Mouse (Mus musculus) layer of hippocampus, adult 11-12 months (tissue): ENCODE measurements around the gene Fxr1.
"Not testable (repeated sequence)": the region's sequence is repeated elsewhere in the genome, so short reads cannot be mapped to it uniquely, and the experiment has no call there.

Source experiments
- DNase-seq: peaks from one replicate; pipeline ENCODE4 v3.0.0; 2022; ENCODE audit warnings: low spot score

Fxr1 gene

DNA sequence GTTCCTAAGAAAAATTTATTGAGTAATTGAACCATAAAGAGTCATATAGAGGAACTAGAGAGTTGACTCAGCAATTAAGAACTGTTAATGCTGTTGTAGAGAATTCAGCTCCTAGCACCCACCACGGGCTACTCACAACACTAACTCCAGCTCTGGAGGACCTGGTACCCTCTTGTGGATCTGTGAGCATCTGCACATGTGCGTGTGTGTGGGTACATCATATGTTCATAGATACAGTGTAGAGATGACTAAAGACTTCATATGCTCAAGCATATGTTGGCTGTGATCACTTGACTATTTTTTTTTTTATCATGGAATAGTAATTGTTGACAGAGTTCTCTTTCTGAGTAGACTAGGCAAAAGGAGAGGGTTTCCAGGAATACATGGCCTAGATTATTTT lies 42.6 kb downstream of the Fxr1 start:
- no peak for DNase-seq

DNA sequence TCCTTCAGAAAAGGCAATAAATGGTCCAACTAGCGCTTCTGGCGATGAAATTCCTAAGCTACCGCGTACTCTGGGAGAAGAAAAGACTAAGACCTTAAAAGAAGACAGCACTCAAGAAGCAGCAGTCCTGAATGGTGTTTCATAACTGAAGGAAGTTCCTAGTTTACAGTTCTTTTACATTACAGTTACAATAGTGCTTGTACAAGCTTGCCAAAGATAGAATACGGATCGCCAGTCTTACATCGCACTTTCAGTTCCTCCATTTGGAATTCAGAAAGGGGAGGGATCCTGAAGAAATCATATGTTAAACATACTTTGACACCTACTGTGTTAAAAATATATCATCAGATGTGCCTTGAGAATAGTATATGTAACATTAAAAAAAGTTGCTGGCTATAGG lies 49.2 kb downstream of the Fxr1 start:
- not testable (repeated sequence) for DNase-seq

DNA sequence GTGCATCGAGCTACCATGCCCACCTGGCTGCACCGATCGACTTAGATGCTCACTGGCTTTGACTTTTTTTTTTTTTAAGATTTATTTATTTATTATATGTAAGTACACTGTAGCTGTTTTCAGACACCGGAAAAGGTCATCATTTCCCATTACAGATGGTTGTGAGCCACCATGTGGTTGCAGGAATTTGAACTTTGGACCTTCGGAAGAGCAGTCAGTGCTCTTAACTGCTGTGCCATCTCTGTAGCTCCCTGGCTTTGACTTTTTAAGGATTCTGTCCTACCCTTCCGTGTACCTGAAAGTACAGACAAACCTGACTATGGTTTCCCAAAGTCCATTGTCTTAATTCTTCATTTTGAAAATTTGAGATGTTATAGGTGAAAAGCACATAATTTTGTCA lies 53.0 kb downstream of the Fxr1 start:
- no peak for DNase-seq

DNA sequence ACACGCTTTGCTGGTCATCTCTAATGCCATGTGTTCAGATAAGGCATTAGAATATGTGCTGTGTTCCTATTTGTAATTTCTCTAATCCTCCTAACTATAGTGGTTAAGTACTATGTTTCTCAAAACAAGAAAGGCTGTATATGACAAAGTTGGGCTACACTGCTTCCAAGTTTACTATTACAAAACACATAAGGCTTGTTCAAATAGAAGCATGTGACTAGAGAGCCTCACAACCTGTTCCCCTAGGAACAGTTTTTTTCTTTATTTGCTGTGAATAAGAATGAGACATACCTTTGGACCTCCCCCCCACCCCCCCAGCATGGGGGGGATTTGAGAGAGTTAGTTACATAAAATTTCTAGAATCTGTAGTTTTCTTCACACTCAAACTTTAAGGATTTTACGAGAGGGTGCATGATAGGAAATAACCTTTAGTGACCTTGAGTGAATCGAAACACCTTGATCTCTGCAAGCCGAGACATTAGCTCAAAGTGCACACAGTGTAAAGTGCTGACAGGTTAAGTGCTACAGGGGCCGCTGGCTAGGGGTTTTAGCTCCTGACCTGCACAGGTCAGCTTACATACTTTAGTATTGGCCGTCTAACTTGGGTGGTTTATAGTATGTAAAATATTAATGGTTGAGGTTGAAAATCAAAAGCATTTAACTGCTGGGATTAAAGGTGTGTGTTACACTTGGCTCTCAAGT lies 56.5 kb downstream of the Fxr1 start:
- DNase-seq: no peak

DNA sequence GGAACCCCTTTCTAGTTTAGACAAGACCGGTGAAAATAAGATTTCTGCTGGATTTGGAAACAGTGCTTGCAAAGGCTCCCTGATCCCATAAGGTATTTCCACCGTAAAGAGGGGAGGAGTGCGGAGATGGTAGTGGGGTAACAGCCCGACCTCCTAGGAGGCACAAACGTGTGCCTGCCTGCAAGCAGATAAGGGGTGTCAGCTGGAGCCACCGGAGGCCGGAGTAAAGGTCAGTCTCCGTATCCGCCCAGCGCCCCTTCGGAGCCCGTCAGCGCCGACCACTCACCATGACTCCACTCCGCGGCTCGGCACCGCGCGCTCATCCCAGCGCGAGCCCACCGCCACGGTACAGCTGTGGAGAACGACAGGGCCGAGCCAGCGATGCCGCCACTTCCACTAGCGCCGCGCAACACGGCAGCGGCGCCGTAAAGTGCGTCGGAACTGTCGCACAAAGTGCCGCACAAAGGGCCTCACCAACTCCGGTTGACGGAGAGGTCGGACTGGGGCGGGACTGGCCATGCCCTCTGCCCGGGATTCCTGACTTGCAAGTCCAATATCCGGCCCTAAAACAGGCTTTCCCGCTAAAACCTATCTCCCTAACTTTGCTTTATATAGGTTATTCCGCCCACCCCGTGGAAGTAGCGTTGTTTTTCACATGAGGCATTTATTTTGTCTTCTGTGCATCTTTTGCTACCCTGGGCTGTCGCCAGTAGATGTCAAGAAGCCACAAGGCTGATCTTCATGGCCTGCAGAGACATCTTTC lies 61.3 kb downstream of the Fxr1 start, which contains the start of gene Dnajc19:
TSS of gene Dnajc19 (minus strand) at position 422 of the 763 bp plus-strand sequence.
- DNase-seq: peak; percentile 96

DNA sequence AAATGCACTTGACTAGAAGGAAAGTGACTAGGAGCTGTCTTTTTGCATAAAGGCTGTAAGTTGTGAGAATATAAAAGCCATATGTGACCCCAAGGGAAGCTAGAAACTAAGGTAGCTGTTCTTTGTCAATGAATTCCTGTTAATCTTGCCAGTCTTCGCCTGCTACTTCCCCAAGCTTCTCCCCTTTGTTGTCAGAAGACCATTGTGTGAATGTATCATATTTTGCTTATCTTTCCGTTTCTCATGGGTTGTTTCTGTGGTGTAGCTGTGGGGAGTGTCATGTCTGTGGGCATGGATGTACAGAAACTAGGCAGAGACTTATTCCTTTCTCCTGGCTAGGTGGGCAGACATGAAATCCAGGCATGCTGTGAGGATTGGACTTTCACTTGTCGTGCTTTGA lies 62.2 kb downstream of the Fxr1 start:
- no peak for DNase-seq

DNA sequence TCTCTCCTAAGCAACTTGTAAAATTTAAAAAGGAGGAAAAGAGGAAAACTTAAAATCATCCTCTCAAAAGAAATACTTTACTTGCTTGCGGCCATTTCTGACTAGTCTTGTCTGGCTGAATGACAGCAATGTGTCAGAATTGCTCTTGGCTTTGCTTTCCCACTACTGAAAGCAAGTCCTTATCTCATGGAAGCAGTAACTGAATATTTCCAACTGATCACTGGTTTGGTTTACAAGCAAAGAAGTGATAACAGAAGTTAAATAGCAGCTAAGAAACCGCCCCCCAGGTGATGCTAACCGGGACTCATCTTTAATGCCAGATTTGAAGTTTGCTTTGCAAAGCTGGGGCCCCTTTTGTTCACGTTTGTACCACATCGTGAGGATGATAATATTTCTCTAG lies 63.9 kb downstream of the Fxr1 start:
- no peak for DNase-seq

DNA sequence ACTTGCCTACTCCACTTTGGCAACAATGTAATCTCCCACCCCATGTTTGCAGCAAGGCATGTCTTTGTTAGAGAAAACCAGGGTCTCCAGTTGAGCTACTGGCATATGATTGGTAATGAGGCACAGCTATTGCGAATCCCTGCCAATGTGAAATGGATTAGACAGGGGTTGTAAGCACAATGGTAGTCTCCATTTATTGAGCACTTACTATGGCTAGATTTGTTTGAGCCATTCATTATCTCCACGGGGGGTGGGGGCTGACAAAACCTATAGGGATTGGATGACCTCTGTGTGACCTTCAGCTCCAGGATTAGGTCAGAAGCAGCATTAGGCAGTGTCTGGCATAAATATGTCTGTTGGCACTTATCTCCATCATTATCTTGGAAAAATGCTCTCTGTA lies 83.1 kb downstream of the Fxr1 start:
- no peak for DNase-seq

DNA sequence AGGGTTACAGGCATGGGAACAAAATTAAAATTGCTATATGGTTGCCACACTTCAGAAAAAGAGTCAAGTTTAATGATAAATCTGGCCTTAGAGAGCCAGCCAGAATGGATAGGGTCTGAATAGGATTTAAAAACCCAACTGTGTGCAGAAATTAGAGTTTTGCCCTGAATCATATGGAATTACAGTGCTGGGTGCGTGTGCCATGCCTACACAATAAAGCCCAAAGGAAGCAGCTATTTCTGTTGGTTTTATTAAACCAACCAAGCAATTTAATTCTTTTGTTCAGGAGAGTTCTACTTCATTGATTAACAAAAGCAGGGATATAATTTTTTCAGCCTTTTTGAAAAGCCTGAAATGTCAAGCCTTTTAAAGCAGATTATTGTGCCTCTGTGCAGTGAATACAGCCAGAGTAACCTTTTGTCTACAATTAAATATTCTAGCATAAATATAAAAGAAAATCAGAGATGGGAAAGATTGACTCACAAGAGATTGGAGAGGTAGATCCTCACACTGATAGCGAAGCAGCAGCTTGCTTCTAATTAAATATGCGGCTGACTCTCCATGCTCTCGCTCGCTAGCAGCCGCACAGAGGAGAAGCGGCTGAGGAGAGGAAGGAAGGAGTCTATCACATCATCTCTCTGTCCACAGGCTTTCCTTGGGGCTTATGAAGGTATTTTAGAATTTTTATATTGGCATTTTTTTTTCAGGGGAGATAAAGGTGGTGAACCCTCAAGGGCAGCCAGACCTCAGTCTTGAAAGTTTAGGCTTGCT lies 84.3 kb downstream of the Fxr1 start:
- DNase-seq: no peak

DNA sequence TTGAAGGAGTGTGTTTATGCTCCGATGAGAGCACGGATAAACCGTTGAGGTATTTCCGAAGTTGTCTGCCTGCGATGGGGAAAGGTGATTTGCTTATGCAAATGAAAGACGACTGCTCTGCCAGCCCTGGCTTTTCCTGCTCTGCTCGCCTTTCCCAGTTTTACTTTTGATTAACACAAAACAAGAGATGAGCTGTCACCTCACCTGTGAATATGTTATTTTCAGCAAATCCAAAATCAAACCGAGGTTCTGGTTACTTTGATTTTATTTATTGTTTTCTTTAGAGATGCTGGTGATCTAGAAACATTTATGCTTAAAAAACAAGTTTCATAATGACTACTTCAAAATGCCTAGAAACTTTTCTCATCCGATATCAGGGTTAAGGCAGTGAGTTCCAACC lies 86.7 kb downstream of the Fxr1 start:
- no peak for DNase-seq

DNA sequence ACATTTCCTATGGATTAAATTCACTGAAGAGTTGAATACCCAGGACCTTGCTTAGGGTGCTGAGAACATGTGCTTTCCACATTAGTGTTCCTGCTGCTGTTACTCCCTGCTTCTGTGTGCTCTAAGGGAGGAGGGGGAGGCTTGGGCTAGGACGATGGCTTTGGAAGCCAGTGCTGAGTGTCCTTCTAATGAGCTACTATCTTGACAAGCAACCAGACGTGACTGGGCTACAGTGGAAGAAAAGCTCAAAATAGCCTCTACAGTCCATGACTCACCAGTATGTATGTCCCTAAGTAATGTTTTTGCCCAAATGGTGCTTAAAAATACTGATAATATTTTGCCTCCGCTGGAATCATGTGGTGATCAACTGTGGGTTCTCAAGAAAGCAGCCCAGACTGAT lies 87.9 kb downstream of the Fxr1 start:
- DNase-seq: no peak

DNA sequence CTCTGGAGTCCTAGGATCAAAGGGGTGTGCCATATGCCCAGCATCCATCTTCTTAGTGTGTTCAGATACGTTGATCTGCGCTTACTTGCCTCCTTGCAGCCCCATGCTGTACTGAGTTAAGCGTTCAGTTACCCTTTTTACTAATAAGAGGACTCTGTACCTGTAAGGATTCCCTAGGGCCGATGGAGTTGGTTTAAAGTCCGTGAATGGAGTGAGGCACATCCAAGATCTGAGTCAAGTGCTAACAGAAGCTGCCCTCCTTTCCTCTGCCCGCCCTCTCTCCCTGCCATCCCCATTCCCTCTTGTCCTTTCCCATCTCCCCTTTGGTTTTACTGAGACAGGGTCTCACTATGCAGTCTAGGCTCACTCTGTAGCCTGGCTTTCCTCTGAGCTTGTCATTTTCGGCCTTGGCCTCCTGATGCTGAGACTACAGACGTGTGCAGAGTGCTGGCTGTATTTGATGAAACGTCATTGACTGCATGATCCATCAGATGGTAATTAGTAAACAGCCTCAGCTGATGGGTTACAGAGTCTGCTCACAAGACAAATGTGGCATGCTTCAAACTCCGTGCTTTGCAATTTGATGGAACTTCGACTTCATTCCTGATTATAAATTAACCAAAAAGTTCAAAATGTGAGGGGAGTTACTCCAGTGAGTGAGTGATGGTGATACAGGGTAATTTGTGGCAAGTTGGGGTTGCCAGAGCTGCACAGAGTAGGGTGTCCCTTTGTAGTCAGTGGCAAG lies 92.4 kb downstream of the Fxr1 start:
- DNase-seq: no peak

DNA sequence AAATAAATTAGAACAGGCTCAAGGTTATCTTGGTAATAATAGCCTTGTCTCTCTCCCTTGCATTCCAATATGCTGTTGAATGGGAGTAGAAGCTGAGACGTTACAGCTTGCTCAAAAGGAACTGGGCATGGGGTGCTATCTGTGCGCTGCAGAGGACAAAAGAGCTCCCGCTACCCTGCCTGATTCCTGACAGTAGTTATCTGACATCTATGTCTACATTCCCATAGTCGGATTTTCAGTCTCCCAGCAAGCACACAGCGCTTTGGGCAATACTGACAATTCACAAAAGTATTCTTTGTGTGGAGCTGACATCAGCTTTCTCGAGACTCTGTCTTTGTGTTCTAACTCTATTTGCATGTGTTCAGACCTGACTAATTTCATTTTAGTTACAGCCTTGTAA lies 96.1 kb downstream of the Fxr1 start:
- DNase-seq: peak; percentile 15

DNA sequence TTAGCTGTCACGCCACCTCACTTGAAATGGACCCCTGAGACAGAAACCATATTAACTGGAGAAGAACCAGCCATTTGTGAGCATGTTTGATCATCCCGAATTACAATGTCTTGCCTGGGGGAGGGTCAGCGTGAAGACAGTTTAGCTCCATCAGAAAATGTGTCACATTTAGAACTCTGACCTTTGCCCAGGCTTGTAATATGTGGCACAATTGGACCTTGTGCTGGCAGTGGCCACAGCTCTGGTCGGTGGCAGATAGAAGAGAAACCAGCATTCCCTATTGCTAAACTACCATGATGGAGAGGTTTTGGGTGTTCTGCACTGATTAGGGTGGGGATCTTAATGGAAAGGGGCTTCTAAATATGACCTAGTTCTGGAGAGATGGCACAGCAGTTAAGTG lies 100.1 kb downstream of the Fxr1 start:
- DNase-seq: no peak
